Mouse (Mus musculus) kidney, postnatal 25 days (tissue): Measurements from ENCODE around the gene Ak7.

Experiments used
- DNase-seq, 2 experiments: peaks; one replicate each; pipeline ENCODE4 v3.0.0; 2021; ENCODE audit warnings: mixed read lengths in 2 of 2

The Ak7 gene

DNA sequence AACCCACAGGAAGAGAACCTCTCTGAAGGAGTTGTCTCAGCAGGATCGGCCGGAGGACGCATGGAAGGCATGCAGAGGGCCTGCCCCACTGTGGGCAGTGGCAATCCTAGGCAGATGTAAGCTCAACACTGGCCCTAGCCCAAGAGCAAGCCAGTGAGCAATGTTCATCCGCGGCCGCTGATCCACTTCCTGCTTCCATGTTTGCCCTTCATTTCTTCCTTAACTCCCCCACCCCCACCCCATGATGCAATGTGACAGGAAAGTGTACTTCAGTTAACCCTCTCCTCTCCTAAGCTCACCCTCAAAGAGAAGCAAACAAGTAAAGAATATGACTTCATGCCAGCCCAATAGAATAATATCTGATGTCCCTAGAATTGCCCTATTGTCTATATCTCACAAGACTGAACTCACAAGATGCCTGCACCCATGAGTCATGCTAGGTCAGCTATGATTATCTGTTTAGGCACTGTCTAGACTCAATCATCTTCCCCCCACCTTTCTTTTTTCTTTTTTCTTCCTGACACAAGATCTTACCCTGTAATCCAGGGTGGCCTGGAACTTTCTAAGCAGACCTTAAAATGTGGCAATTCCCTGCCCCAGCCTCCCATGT, 25.2 kb downstream of the Ak7 start:
- no peak for DNase-seq

- no peak for DNase-seq
Observed at GRCm38 (mm10) chr12:105733370-105734159, 27.8 kb downstream of the Ak7 start.

DNA sequence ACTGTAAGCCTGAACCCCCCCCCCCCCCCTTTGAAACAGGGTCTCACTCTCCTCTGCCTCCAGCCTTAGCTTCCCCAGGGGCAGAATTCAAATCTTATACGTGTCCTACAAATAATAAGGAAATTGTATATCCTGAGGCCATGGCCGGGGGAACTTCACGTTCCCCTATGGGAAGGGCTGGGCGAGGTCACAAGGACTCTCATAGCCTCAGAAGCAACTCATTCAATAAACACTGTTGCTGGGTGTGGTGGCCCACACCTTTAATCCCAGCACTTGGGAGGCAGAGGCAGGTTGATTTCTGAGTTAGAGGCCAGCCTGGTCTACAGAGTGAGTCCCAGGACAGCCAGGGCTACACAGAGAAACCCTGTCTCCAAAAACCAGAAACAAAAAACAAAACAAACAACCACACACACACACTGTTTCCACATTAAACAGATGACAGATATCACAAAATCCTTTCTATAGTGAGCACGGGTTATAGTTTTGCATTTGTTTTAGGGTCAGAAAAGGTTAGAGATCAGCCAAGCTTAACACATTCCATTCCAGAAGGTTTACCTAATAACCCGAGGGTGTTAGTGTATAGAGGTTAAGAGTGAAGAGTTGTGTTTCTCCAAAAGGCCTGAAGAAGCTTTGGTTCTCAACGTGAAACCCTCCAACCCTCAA, 29.6 kb downstream of the Ak7 start:
- DNase-seq, result no peak

- no peak for DNase-seq
Observed at GRCm38 (mm10) chr12:105735889-105736251, 30.1 kb downstream of the Ak7 start.

- DNase-seq, result no peak
Observed at GRCm38 (mm10) chr12:105738316-105739096, 32.7 kb downstream of the Ak7 start.

- peak; percentile 68 to 72 for DNase-seq
Observed at GRCm38 (mm10) chr12:105739656-105740055, 33.9 kb downstream of the Ak7 start.

DNA sequence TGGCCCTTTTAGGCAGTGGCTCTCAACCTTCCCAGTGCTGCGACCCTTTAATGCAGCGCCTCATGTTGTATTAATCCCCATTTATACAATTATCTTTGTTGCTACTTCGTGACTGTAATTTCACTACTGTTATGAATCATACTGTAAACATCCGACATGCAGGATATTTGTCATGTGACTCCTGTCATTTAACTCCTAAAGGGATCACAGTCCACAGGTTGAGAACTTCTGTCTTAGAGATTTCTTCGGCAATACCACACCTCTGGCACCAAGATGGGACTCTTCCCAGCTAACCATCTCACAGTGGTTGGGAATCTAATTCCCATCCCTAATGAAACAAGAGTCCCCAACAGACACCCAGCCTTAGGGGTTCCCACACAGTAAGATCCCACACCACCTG, 42.3 kb downstream of the Ak7 start:
- DNase-seq, result no peak

DNA sequence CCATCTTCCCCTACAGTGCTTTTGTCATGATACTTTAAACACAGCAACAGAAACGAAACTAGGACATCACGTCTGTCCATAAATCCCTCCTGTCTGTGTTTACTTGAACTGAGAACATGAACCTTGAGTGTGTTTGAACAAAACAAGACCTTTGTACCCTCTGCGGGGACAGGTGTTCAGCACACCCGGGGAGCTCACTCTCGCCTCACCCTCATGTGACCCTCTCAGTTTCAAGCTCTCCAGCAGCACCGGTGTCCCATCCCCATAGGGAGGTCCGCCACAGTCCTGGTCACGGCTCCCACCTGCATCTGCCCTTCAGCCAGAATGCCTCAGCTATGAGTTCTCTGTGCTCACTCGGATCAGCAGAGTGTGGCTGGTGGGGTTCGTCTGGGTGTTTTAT, 48.0 kb downstream of the Ak7 start:
- peak; percentile 51 to 79 for DNase-seq

- DNase-seq, result peak; percentile 89 to 91
Observed at GRCm38 (mm10) chr12:105757816-105758497, 52.2 kb downstream of the Ak7 start.

DNA sequence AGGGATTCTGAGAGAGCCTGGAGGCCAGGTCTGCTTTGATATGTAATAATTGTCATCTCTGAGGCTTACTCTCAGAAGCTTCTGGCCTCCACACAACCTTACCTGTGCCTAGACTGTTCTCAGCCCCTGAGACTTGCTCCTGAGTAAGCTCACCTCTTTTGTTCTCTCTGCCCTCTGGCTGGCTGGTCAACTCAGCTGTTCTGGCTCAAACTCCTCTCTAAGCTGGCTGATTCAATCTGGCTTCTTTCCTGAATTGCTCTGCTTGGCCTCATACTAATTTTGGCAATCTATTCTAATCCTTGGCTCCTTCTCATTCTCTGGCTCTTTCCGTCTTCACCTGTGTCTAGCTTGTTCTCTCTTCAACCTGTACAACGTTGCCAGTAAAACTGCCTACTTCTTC, 53.1 kb downstream of the Ak7 start:
- peak; percentile 31 to 62 for DNase-seq

DNA sequence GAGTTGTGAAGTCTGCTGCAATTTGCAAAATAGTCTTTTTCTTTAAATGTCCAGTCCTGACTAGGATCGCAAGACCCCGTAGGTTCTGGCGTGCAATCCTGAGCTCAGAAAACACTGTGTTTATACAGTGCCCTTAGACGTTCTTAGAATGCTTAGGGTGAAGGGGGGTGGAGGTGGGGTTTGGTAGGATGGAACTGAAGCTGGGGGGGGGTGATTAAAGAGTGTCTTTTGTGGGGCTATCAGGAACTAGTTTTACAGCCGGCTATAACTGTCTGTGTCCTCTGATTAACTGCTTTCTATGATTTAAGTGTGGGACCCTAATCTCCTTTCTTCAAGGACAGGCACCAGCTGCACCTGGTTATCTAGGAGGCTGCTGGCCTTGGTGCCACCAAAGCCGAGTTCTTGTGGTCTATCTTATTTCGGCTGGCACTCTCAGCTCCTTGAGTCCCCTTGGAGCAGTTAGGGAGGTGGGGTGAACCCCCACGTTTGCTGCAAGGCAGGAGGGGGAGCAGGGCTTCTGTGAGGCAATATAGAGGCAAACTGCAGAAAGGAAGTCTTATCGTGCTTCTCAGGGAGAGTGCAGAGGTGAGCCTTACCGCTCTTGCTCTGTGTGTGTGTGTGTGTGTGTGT, 54.2 kb downstream of the Ak7 start:
- no peak for DNase-seq

DNA sequence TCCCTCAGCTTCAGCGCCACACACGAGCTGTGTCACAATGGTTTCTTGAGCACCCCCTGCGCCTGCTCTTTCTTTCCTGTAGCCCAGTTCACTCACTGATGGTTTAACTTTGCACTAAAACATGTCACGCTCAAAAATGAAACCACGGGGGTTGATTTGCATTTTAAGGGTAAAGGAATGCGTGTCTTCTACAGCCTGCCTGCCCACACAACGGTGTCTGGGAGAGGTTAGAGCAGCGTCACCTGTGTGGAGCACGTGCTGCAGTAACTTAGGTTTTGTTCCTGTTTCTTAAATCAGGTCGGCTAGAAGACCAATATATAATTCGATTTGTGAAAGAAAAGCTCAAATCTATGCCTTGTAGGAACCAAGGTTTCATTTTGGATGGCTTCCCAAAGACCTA, 55.4 kb downstream of the Ak7 start:
- DNase-seq, result peak; percentile 24 to 58

- no peak for DNase-seq
Observed at GRCm38 (mm10) chr12:105761629-105762028, 55.9 kb downstream of the Ak7 start.

DNA sequence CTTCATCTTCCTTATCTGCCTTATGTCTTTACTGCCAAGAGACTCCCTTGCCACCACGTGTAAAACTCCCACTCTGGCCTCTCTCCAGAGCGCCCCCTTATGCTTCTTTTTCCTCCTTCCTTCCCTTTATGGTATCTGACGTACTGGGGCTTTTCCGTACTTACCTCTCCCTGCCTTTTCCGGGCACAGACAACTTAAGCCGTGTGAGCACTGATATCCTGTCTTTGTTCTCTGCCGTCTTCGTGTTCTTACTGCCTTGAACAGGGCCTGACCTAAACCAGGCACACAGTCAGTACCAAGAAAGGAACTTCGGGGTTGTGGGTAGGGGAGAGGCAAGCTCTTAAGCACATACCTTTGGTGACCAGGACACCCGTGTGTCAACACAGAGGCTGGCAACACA, 63.9 kb downstream of the Ak7 start:
- DNase-seq, result peak in 1 of 2 experiments; percentile 22

DNA sequence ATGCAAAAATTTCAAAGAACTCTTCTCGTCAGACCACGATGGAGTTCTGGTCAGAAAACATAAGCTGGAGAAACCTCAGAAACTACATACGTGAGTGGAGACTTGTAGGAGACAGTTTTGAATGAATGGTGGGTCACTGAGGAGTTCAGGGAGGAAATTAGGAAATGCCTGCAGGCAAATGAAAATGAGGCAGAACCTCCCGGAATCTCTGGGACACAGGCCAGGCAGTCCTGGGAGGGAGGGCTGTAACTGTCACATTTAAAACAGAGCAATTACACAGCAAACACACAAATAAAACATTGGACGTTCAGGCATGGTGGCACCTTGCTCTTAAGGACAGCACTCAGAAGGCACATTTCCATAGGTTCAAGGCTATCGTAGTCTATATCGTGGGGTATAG, 69.1 kb downstream of the Ak7 start:
- peak; percentile 42 to 43 for DNase-seq

- DNase-seq, result no peak
Observed at GRCm38 (mm10) chr12:105777651-105778050, 71.9 kb downstream of the Ak7 start.

GRCm38 (mm10) chr12:105784196-105784999, 78.6 kb downstream of the Ak7 start, which contains the start of gene Papola:
Gene Papola, plus strand, starts transcription at chr12:105784694.
- DNase-seq, result peak; percentile 90 to 95

DNA sequence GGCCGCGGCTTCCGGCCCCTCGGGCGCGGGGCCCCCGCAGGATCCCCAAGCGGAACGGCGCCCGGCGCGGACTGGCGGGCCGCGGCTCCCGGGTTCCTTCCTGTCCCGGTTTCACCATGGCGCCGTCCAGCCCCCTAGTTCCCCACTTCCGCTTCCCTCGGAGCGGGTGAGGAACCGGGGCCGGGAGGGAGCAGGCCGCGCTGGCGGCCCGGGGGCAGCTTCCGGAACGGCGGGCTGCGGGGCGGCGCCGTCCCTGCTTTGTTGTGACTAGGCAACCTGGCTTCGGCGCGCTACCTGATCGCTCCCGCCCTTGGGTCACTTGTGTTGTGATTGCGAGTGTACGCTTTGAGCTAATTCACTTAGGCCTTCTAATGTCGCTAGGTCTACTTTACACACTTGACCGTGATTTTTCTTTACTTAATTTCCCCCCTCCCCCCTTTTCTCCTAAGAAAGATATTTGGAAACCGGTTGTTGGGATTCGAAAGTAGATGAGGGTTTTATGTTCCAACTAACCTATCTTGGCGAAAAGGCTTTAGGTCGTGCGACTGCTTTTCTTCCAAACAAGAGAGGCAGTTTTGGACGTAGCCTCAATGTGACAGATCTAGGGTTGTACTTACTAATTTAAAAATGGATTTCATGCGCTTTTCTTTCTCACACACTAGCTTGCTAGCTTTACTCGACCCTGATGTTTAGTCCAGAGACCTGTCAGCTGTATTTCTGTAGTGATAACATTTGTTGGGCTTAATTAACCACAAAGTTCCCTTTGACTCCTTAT, 79.4 kb downstream of the Ak7 start:
- peak; percentile 75 to 92 for DNase-seq

GRCm38 (mm10) chr12:105786113-105786512, 80.3 kb downstream of the Ak7 start:
- DNase-seq, result no peak

DNA sequence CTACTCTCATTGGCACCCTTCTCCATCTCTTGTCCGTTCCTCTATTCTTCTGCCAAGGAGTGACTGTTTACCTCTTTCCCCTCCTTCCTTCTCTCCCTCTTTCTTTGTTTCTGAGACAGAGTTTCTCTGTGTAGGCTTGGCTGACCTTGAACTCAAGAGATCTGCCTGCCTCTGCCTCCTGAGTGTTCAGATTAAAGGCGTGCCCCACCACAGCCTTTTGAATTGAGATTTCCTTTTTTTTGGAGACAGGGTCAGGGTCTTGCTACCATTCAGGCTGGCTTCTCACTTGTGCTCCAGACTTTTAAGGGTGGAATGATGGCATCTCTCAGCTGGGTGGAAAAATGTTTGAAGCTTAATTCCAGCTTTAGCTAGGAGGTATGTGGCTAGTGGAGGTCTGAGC, 81.8 kb downstream of the Ak7 start:
- no peak for DNase-seq
